Mouse (Mus musculus): Measurements from ENCODE around the gene Otub2.

DNA sequence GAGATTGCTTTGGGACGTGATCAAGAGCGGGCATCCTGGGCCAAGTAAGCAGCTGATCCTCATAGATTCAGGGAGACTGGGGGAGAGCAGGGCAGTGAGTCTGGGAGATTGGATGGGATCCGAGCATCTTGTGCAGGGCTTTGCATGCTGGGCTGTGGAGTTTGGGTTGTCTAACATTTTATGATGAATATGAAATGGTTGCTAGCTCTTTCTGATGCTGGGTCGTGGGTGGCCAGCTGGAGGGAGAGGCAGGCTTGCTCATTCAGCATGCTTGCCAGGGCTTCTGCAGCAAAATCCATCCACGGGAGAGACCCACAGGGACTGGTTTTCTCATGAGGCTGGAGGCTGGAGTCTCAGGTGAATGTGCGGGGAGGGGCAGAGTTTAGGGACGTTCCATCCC, 2.6 kb downstream of the Otub2 start:
- TF ChIP-seq POLR2A (IDR thresholded peaks at IDR 0.05; ENCODE audit: low read depth, low read length) (no peak), CTCF (IDR thresholded peaks at IDR 0.05; ENCODE audit: extremely low read depth, insufficient read length, insufficient replicate concordance, low read depth, low read length) (no peak)

Measured in small intestine, adult 2 months (tissue).